Mouse (Mus musculus): ENCODE measurements around the gene Zfp513. TPM values are rescaled to one million over a fixed set of nuclear protein-coding genes. Genes with fewer than 3 reads are reported as not detected.

Zfp513 gene
- total RNA-seq, 2 experiments from 2014 or later: 9.2 to 10.8 TPM

- peak; percentile 89 for ATAC-seq (replicated peaks; ENCODE audit: low FRiP score, poor library complexity, severe bottlenecking)
These were observed 22.1 kb downstream of the Zfp513 start, which contains the start of the genes Gm29609 and Gtf3c2 for GRCm38 (mm10) chr5:31179766-31180630. Gene Gm29609, minus strand, starts transcription at chr5:31179911. Gene Gtf3c2, minus strand, starts transcription at chr5:31180144.

DNA sequence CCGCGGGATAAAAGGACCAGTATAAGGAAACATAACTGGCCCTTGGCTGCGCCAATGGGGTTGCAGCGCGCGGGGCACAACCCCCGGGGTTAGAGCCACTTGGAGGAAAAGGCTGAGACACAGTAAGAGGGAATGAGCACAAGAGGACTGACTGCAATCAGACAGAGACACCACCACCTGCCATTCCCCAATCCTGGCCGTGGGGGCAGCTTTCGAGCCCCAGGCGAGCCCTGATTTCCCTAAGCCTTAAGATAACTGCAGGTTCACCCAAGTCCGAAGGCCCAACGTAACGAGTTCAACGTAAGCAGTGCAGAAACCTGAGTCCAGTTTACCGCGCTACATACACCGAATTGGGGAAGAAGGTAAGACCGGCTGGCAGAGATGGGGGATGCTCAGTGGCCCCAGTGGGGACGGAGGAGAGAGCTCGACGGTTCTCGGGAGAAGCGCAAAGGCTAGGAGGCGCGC lies 22.8 kb downstream of the Zfp513 start:
- peak; percentile 58 for ATAC-seq (replicated peaks; ENCODE audit: low FRiP score, poor library complexity, severe bottlenecking)

DNA sequence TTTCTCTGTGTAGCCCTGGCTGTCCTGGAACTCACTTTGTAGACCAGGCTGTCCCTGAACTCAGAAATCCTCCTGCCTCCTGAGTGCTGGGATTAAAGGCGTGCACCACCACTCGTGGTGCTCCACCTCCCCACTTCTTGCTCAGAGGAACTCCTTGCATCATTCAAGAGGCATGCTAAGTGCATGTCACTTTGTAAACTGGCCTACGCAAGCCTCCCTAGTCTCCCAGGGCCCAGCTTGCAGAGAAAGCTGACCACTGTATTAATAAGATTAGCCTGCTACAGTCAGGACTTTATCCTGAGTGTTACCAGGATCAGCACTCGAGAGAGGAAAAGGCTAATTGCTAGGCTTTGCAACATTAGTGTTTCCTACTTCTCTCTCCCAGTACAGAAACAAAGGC lies 33.5 kb downstream of the Zfp513 start:
- ATAC-seq (replicated peaks; ENCODE audit: low FRiP score, poor library complexity, severe bottlenecking): no peak

DNA sequence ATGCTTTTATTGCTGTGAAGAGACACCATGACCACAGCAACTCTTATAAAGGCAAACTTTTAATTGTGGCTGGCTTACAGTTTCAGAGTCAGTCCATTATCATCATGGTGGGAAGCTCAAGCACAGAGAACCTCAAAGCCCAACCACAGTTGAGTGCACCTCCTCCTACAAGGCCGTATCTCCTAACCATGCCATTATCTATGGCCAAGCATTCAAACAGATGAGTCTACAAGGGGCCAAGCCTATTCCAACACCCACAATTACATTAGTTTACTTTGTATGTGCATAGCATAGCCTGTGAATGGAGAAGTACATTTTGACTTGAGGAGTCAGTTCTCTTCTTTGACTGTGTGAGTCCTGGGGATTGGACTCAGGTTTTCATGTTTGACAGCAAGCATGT lies 37.2 kb downstream of the Zfp513 start:
- no peak for ATAC-seq (replicated peaks; ENCODE audit: low FRiP score, poor library complexity, severe bottlenecking)

DNA sequence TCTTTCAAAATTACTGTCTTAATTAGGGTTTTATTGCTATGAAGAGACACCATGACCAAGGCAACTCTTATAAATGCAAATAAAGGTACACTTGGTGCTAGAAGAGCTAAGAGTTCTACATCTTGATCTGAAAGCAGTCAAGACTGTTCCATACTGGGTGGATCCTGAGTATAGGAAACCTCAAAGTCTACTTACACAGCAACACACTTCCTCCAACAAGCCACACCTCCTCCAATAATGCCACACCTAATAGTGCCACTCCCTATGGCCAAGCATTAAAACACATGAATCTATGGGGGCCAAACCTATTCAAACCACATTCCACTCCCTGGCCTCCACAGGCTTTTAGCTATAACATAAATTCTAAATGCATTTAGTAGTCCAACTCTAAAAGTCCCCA lies 39.6 kb downstream of the Zfp513 start:
- ATAC-seq (replicated peaks; ENCODE audit: low FRiP score, poor library complexity, severe bottlenecking): no peak

- peak; percentile 98 for ATAC-seq (replicated peaks; ENCODE audit: low FRiP score, poor library complexity, severe bottlenecking)
These were observed 48.0 kb downstream of the Zfp513 start, which contains the start of gene Mpv17 for GRCm38 (mm10) chr5:31154152-31154553. Gene Mpv17, minus strand, starts transcription at chr5:31154251.

DNA sequence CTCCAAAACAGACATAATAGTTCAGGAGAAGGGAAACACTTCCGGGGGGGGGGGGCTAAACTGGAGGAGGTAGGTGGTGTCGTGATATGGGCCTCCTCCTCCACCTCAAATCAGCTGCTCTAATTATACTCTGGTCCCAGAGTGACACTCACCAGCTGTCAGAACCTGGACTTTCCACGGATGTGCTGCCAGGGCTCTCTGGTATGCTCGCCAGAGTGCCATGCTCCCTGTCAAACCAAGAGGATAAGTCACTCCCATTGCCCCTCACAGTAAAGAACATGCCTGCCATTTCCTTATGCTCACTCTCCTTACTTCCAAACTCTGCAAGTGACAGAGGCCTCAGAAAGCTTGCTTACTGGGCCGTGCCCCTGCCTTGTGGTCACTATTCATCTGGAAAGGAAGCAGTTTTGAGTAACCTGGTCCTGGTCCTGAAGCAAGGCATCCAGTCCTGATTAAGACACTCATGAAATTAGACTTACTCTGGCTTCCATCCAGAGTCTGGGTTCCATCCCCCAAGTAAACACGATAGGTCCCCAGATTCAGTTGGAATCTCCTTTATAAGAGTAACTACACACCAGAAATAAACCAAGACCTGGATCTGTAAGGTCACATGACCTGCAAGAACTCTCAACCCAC lies 48.5 kb downstream of the Zfp513 start:
- ATAC-seq (replicated peaks; ENCODE audit: low FRiP score, poor library complexity, severe bottlenecking): peak; percentile 6; the same call in 1 of the 2 replicates

DNA sequence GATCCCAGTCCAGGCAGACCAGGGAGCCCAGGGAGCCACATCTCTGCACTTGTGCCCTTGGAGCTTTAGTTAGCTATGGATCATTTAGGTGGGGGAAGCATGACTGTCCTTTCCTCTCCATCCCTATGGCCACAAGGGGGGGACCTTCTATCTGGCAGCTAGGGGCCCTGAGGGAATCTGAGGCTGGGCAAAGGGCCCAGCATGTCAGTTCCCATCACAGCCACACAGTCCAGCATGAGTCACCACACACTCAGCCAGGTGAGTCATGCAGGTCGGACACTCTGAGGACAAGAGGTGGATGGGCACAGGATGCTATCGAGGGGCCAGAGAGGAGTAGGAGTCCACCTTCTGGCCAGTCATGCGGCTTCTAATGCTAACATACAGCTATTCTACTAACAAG lies 50.4 kb downstream of the Zfp513 start:
- no peak for ATAC-seq (replicated peaks; ENCODE audit: low FRiP score, poor library complexity, severe bottlenecking)

GRCm38 (mm10) chr5:31149781-31150180 lies 52.3 kb downstream of the Zfp513 start:
- no peak for ATAC-seq (replicated peaks; ENCODE audit: low FRiP score, poor library complexity, severe bottlenecking)

Other genes starting within 250 kb of the Zfp513 start
- gene Preb, start 241.9 kb downstream of the Zfp513 start, total RNA-seq (2015; ENCODE audit: low replicate concordance): 42.3 and 55.5 TPM in 2 replicates
- gene Preb, start 241.9 kb downstream of the Zfp513 start, total RNA-seq (2017; ENCODE audit: low replicate concordance): 8.2 and 24.9 TPM in 2 replicates
- gene Tcf23, start 233.6 kb downstream of the Zfp513 start, total RNA-seq (2015; ENCODE audit: low replicate concordance): not detected in 2 replicates
- gene Tcf23, start 233.6 kb downstream of the Zfp513 start, total RNA-seq (2017; ENCODE audit: low replicate concordance): not detected in 2 replicates
- gene Atraid, start 154.0 kb downstream of the Zfp513 start, total RNA-seq (2015; ENCODE audit: low replicate concordance): 38.6 and 49.9 TPM in 2 replicates
- gene Atraid, start 154.0 kb downstream of the Zfp513 start, total RNA-seq (2017; ENCODE audit: low replicate concordance): 15.1 and 16.0 TPM in 2 replicates
- not detected in 2 replicates for gene Slc5a6, start 153.4 kb downstream of the Zfp513 start, total RNA-seq (2015; ENCODE audit: low replicate concordance)
- gene Slc5a6, start 153.4 kb downstream of the Zfp513 start, total RNA-seq (2017; ENCODE audit: low replicate concordance): not detected in 2 replicates
- gene Cad, start 147.5 kb downstream of the Zfp513 start, total RNA-seq (2015; ENCODE audit: low replicate concordance): 19.3 and 24.9 TPM in 2 replicates
- gene Cad, start 147.5 kb downstream of the Zfp513 start, total RNA-seq (2017; ENCODE audit: low replicate concordance): 3.5 and 11.3 TPM in 2 replicates
- not detected in 2 replicates for gene Dnajc5g, start 96.0 kb downstream of the Zfp513 start, total RNA-seq (2015; ENCODE audit: low replicate concordance)
- not detected in 2 replicates for gene Dnajc5g, start 96.0 kb downstream of the Zfp513 start, total RNA-seq (2017; ENCODE audit: low replicate concordance)
- not detected in 2 replicates for gene Slc30a3, start 94.1 kb downstream of the Zfp513 start, total RNA-seq (2015; ENCODE audit: low replicate concordance)
- gene Slc30a3, start 94.1 kb downstream of the Zfp513 start, total RNA-seq (2017; ENCODE audit: low replicate concordance): not detected in 2 replicates
- not detected in 2 replicates for gene Trim54, start 85.6 kb downstream of the Zfp513 start, total RNA-seq (2015; ENCODE audit: low replicate concordance)
- gene Trim54, start 85.6 kb downstream of the Zfp513 start, total RNA-seq (2017; ENCODE audit: low replicate concordance): not detected in 2 replicates
- not detected in 2 replicates for gene Ucn, start 63.5 kb downstream of the Zfp513 start, total RNA-seq (2015; ENCODE audit: low replicate concordance)
- gene Ucn, start 63.5 kb downstream of the Zfp513 start, total RNA-seq (2017; ENCODE audit: low replicate concordance): not detected in 2 replicates
- gene Mpv17, start 48.1 kb downstream of the Zfp513 start, total RNA-seq (2015; ENCODE audit: low replicate concordance): 1.3 and 11.5 TPM in 2 replicates
- 0.23 and 4.7 TPM in 2 replicates for gene Mpv17, start 48.1 kb downstream of the Zfp513 start, total RNA-seq (2017; ENCODE audit: low replicate concordance)
- gene Gm29609, start 22.4 kb downstream of the Zfp513 start, total RNA-seq (2015; ENCODE audit: low replicate concordance): 4.6 TPM in 1 of 2 replicates, not detected in the other
- gene Gm29609, start 22.4 kb downstream of the Zfp513 start, total RNA-seq (2017; ENCODE audit: low replicate concordance): not detected in 2 replicates
- gene Gtf3c2, start 22.2 kb downstream of the Zfp513 start, total RNA-seq (2015; ENCODE audit: low replicate concordance): 45.4 and 54.5 TPM in 2 replicates
- gene Gtf3c2, start 22.2 kb downstream of the Zfp513 start, total RNA-seq (2017; ENCODE audit: low replicate concordance): 29.9 and 130 TPM in 2 replicates
- gene Snx17, start 9.1 kb downstream of the Zfp513 start, total RNA-seq (2015; ENCODE audit: low replicate concordance): 22.6 and 31.7 TPM in 2 replicates
- gene Snx17, start 9.1 kb downstream of the Zfp513 start, total RNA-seq (2017; ENCODE audit: low replicate concordance): 16.3 and 39.3 TPM in 2 replicates
- gene Eif2b4, start 8.9 kb downstream of the Zfp513 start, total RNA-seq (2015; ENCODE audit: low replicate concordance): 36.5 and 60.5 TPM in 2 replicates
- gene Eif2b4, start 8.9 kb downstream of the Zfp513 start, total RNA-seq (2017; ENCODE audit: low replicate concordance): 8.2 and 53.5 TPM in 2 replicates
- gene Ppm1g, start 18.4 kb upstream of the Zfp513 start, total RNA-seq (2015; ENCODE audit: low replicate concordance): 166 and 178 TPM in 2 replicates
- gene Ppm1g, start 18.4 kb upstream of the Zfp513 start, total RNA-seq (2017; ENCODE audit: low replicate concordance): 214 and 223 TPM in 2 replicates
- 22.2 and 45.4 TPM in 2 replicates for gene Nrbp1, start 38.6 kb upstream of the Zfp513 start, total RNA-seq (2015; ENCODE audit: low replicate concordance)
- 39.4 and 44.4 TPM in 2 replicates for gene Nrbp1, start 38.6 kb upstream of the Zfp513 start, total RNA-seq (2017; ENCODE audit: low replicate concordance)
- gene Gm9970, start 38.9 kb upstream of the Zfp513 start, total RNA-seq (2015; ENCODE audit: low replicate concordance): not detected in 2 replicates
- not detected in 2 replicates for gene Gm9970, start 38.9 kb upstream of the Zfp513 start, total RNA-seq (2017; ENCODE audit: low replicate concordance)
- not detected in 2 replicates for gene Krtcap3, start 49.4 kb upstream of the Zfp513 start, total RNA-seq (2015; ENCODE audit: low replicate concordance)
- gene Krtcap3, start 49.4 kb upstream of the Zfp513 start, total RNA-seq (2017; ENCODE audit: low replicate concordance): not detected in 2 replicates
- gene Ift172, start 88.8 kb upstream of the Zfp513 start, total RNA-seq (2015; ENCODE audit: low replicate concordance): 2.9 and 10.5 TPM in 2 replicates
- gene Ift172, start 88.8 kb upstream of the Zfp513 start, total RNA-seq (2017; ENCODE audit: low replicate concordance): 5.7 and 10.3 TPM in 2 replicates
- not detected in 2 replicates for gene Fndc4, start 93.8 kb upstream of the Zfp513 start, total RNA-seq (2015; ENCODE audit: low replicate concordance)
- gene Fndc4, start 93.8 kb upstream of the Zfp513 start, total RNA-seq (2017; ENCODE audit: low replicate concordance): 0.08 TPM in 1 of 2 replicates, not detected in the other
- not detected in 2 replicates for gene Gckr, start 95.1 kb upstream of the Zfp513 start, total RNA-seq (2015; ENCODE audit: low replicate concordance)
- not detected in 2 replicates for gene Gckr, start 95.1 kb upstream of the Zfp513 start, total RNA-seq (2017; ENCODE audit: low replicate concordance)